Mouse (Mus musculus): ENCODE data around the gene Prkd3. TPM values are rescaled to one million over a fixed set of nuclear protein-coding genes. Genes with fewer than 3 reads are reported as not detected.

Gene Prkd3
- polyA plus RNA-seq, 1 experiment: 12.8 TPM

DNA sequence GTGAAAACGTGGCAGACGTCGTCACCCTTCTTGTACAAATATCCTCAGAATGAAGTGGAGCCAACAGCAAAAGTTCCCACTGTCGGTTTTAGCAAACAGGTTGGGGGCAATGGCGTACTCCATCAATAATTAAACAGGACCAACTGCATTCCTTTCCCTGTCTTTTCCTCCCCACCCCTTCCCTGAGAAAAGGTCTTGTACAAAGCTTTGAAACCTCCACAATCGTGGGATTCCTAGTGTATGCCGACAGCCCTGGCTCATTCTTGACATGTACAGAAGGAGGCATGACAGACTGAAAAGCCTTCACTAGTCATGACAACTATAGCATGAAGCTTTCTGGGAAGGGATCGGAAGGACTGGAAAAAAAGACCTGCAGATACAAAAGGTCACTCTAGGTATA, 67.4 kb downstream of the Prkd3 start:
- Histone ChIP-seq H3K36me3 (ENCODE audit: control insufficient read depth, insufficient read depth) (peaks cover 62% of the 10 kb centered on the region), H3K79me2 (ENCODE audit: control insufficient read depth, insufficient read depth) (no peaks in the 10 kb centered on the region), H3K4me3 (ENCODE audit: insufficient read depth, poor library complexity, severe bottlenecking) (no peak overlapping the region), H3K27me3 (ENCODE audit: control insufficient read depth, insufficient read depth, insufficient read length) (no peaks in the 10 kb centered on the region), H3ac (ENCODE audit: control insufficient read depth, insufficient read length, low read depth) (no peak overlapping the region), H3K79me3 (ENCODE audit: low read depth) (no peaks in the 10 kb centered on the region)
- no peak for TF ChIP-seq MYOG (IDR thresholded peaks at IDR 0.05; ENCODE audit: control insufficient read depth, extremely low read depth, insufficient read length)
- TF ChIP-seq MYOD1 (IDR thresholded peaks at IDR 0.05; ENCODE audit: control insufficient read depth, insufficient read length, low read depth): no peak
- TF ChIP-seq USF1 (IDR thresholded peaks at IDR 0.05; ENCODE audit: low read depth): no peak
- TF ChIP-seq CTCF (IDR thresholded peaks at IDR 0.05; ENCODE audit: control insufficient read depth, insufficient read depth, insufficient read length): no peak
- no peak for TF ChIP-seq MAX (IDR thresholded peaks at IDR 0.05)
- no peak for TF ChIP-seq FOSL1 (IDR thresholded peaks at IDR 0.05; ENCODE audit: insufficient read depth, low read length, poor library complexity, severe bottlenecking)
- no peak for TF ChIP-seq CEBPB (IDR thresholded peaks at IDR 0.05; ENCODE audit: low read depth)

DNA sequence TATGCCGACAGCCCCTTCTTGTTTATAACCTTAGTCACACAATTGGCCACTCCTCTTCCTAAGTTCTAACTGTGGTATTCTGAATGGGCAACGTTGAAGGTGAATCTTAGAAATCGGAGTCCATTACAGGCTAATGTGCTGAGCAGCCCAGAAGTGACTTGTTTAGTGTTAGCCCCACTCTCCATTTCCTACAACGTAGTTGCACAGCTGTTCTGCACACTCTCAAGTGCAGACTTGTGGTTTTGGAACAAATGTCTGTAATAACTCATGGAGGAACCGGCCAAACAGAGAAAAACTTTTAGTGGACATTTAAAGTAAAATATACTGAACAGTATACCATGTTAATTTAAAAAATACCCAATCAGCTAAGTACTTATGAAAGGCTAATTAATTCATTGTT, 68.5 kb downstream of the Prkd3 start:
- no peak overlapping the region for H3K4me3 ChIP-seq (ENCODE audit: insufficient read depth, poor library complexity, severe bottlenecking)
- H3K79me2 ChIP-seq (ENCODE audit: control insufficient read depth, insufficient read depth): no peaks in the 10 kb centered on the region
- H3K79me3 ChIP-seq (ENCODE audit: low read depth): no peaks in the 10 kb centered on the region
- H3K27me3 ChIP-seq (ENCODE audit: control insufficient read depth, insufficient read depth, insufficient read length): no peaks in the 10 kb centered on the region
- TF ChIP-seq USF1 (IDR thresholded peaks at IDR 0.05; ENCODE audit: low read depth) (no peak), FOSL1 (IDR thresholded peaks at IDR 0.05; ENCODE audit: insufficient read depth, low read length, poor library complexity, severe bottlenecking) (no peak), CEBPB (IDR thresholded peaks at IDR 0.05; ENCODE audit: low read depth) (no peak), MYOG (IDR thresholded peaks at IDR 0.05; ENCODE audit: control insufficient read depth, extremely low read depth, insufficient read length) (no peak), MAX (IDR thresholded peaks at IDR 0.05) (no peak), MYOD1 (IDR thresholded peaks at IDR 0.05; ENCODE audit: control insufficient read depth, insufficient read length, low read depth) (no peak), CTCF (IDR thresholded peaks at IDR 0.05; ENCODE audit: control insufficient read depth, insufficient read depth, insufficient read length) (no peak)
- H3ac ChIP-seq (ENCODE audit: control insufficient read depth, insufficient read length, low read depth): no peak overlapping the region
- peaks cover 72% of the 10 kb centered on the region for H3K36me3 ChIP-seq (ENCODE audit: control insufficient read depth, insufficient read depth)

DNA sequence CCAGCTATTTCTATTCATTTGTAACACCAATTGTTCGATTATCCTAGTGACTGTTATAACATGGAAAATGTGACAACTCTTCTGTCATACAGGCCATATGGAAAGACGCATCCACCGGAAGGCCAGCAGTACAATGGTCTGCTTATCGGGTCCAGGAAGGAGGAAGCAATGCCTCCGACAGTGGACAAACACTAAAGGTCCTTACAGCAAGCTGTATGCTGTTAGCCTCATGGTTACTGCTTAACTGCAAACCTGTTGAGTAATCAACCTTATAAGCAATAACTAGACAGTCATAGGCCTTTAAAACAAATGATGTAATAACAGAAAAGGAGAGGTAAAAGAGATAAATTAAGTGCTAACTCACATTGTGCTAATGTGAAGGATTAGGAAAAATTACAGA, 69.4 kb downstream of the Prkd3 start:
- peaks cover 74% of the 10 kb centered on the region for H3K36me3 ChIP-seq (ENCODE audit: control insufficient read depth, insufficient read depth)
- no peak overlapping the region for H3ac ChIP-seq (ENCODE audit: control insufficient read depth, insufficient read length, low read depth)
- H3K27me3 ChIP-seq (ENCODE audit: control insufficient read depth, insufficient read depth, insufficient read length): no peaks in the 10 kb centered on the region
- H3K4me3 ChIP-seq (ENCODE audit: insufficient read depth, poor library complexity, severe bottlenecking): no peak overlapping the region
- no peaks in the 10 kb centered on the region for H3K79me2 ChIP-seq (ENCODE audit: control insufficient read depth, insufficient read depth)
- no peak for TF ChIP-seq MYOG (IDR thresholded peaks at IDR 0.05; ENCODE audit: control insufficient read depth, extremely low read depth, insufficient read length)
- TF ChIP-seq CTCF (IDR thresholded peaks at IDR 0.05; ENCODE audit: control insufficient read depth, insufficient read depth, insufficient read length): no peak
- TF ChIP-seq FOSL1 (IDR thresholded peaks at IDR 0.05; ENCODE audit: insufficient read depth, low read length, poor library complexity, severe bottlenecking): no peak
- TF ChIP-seq MYOD1 (IDR thresholded peaks at IDR 0.05; ENCODE audit: control insufficient read depth, insufficient read length, low read depth): no peak
- no peak for TF ChIP-seq MAX (IDR thresholded peaks at IDR 0.05)
- no peak for TF ChIP-seq CEBPB (IDR thresholded peaks at IDR 0.05; ENCODE audit: low read depth)
- TF ChIP-seq USF1 (IDR thresholded peaks at IDR 0.05; ENCODE audit: low read depth): no peak
- H3K79me3 ChIP-seq (ENCODE audit: low read depth): no peaks in the 10 kb centered on the region

DNA sequence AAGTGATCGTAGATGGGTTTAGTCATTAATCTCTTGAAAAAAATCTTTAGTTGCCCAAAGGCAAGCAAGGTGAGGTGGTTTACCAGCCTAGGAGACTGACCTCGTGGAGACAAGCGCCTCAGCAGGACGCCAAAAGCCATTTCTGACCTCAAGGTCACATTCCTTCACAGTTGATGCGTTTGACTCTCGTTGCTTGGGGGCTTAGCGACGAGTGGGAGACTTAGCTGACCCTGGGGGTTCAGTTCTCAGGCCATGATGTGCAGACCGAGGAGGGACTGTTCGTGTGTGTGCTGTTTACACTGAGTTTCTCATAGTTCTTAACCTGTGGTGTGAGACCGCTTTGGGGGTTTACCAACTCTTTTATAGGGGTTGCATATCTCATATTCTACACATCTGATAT, 78.0 kb downstream of the Prkd3 start:
- peaks cover 7% of the 10 kb centered on the region for H3K36me3 ChIP-seq (ENCODE audit: control insufficient read depth, insufficient read depth)

DNA sequence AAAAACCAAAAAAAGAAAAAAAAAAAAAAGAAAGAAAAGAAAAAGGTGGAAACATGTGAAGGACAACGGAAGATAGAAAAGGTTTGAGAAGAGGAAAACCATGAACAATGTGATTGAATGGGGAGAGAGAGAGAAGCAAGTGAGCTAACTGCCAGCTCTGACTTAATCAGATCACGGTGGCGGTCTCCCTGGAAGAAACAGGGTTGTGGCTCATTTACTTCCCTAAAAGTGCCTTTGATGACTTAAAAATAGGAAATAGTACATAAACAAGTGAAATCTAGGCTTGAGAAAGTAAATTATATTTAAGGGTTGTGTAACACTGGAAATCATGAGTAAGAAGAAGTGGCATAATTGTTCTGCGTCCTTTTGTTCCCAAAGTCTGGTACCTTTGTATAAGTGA, 81.7 kb downstream of the Prkd3 start:
- Histone ChIP-seq H3K79me2 (ENCODE audit: control insufficient read depth, insufficient read depth) (peaks cover 41% of the 10 kb centered on the region), H3K27me3 (ENCODE audit: control insufficient read depth, insufficient read depth, insufficient read length) (no peaks in the 10 kb centered on the region), H3ac (ENCODE audit: control insufficient read depth, insufficient read length, low read depth) (no peak overlapping the region), H3K79me3 (ENCODE audit: low read depth) (peaks cover 26% of the 10 kb centered on the region), H3K4me3 (ENCODE audit: insufficient read depth, poor library complexity, severe bottlenecking) (no peak overlapping the region), H3K36me3 (ENCODE audit: control insufficient read depth, insufficient read depth) (peaks cover 15% of the 10 kb centered on the region)
- no peak for TF ChIP-seq FOSL1 (IDR thresholded peaks at IDR 0.05; ENCODE audit: insufficient read depth, low read length, poor library complexity, severe bottlenecking)
- no peak for TF ChIP-seq CTCF (IDR thresholded peaks at IDR 0.05; ENCODE audit: control insufficient read depth, insufficient read depth, insufficient read length)
- TF ChIP-seq CEBPB (IDR thresholded peaks at IDR 0.05; ENCODE audit: low read depth): no peak
- no peak for TF ChIP-seq MYOG (IDR thresholded peaks at IDR 0.05; ENCODE audit: control insufficient read depth, extremely low read depth, insufficient read length)
- no peak for TF ChIP-seq MAX (IDR thresholded peaks at IDR 0.05)
- no peak for TF ChIP-seq USF1 (IDR thresholded peaks at IDR 0.05; ENCODE audit: low read depth)
- no peak for TF ChIP-seq MYOD1 (IDR thresholded peaks at IDR 0.05; ENCODE audit: control insufficient read depth, insufficient read length, low read depth)

More for the DNA sequence above, 78.0 kb downstream of the Prkd3 start:
- no peaks in the 10 kb centered on the region for H3K27me3 ChIP-seq (ENCODE audit: control insufficient read depth, insufficient read depth, insufficient read length)
- H3K79me2 ChIP-seq (ENCODE audit: control insufficient read depth, insufficient read depth): peaks cover 5% of the 10 kb centered on the region
- TF ChIP-seq USF1 (IDR thresholded peaks at IDR 0.05; ENCODE audit: low read depth) (no peak), CTCF (IDR thresholded peaks at IDR 0.05; ENCODE audit: control insufficient read depth, insufficient read depth, insufficient read length) (no peak), MYOG (IDR thresholded peaks at IDR 0.05; ENCODE audit: control insufficient read depth, extremely low read depth, insufficient read length) (no peak), FOSL1 (IDR thresholded peaks at IDR 0.05; ENCODE audit: insufficient read depth, low read length, poor library complexity, severe bottlenecking) (no peak), CEBPB (IDR thresholded peaks at IDR 0.05; ENCODE audit: low read depth) (no peak), MAX (IDR thresholded peaks at IDR 0.05) (no peak), MYOD1 (IDR thresholded peaks at IDR 0.05; ENCODE audit: control insufficient read depth, insufficient read length, low read depth) (no peak)
- H3ac ChIP-seq (ENCODE audit: control insufficient read depth, insufficient read length, low read depth): no peak overlapping the region
- no peak overlapping the region for H3K4me3 ChIP-seq (ENCODE audit: insufficient read depth, poor library complexity, severe bottlenecking)
- no peaks in the 10 kb centered on the region for H3K79me3 ChIP-seq (ENCODE audit: low read depth)

All from C2C12 (cell line).